ENCODE assay signal across 15 mouse cellular contexts in the genomic region with DNA sequence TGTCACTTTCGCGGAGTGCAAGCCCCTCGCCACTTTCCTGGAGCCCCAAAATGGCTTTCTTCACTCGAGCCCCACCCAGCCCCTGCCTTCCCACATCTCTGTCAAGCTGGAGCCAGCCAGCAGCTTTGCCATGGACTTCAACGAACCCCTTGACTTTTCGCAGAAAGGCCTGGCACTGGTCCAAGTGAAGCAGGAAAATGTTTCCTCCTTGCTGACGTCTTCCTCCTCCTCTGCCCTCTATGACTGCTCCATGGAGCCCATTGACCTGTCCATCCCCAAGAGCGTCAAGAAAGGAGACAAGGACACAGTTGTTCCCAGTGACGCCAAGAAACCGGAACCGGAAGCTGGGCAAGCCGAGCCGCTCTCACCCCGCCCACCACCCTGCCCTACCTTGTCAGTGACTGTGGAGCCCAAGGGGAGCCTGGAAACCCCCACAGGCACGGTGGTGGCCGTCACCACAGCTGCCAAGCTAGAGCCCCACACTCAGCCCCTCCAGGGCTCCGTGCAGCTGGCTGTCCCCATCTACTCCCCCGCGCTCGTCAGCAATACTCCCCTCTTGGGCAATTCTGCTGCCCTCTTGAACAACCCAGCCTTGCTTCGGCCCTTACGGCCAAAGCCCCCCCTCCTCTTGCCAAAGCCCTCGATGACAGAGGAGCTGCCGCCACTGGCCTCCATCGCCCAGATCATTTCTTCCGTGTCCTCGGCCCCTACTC.
DNase-seq lines count a peak whose midpoint lies in the region; ATAC-seq and TF ChIP-seq lines count a peak whose summit lies in the region.
"Had no signal": no experiment of that assay in that cellular context is flagged by ENCODE, and none has a peak within 500 bp of the region (broad histone marks: within the 10 kb centered on the region; RNA-seq: fewer than 3 reads in every experiment).

No protein-coding gene starts in this region.

- TF ChIP-seq CTCF in forebrain, postnatal 0 days (IDR thresholded peaks at IDR 0.05; ENCODE audit: low read depth): no peak
- TF ChIP-seq CTCF in liver, postnatal 0 days (IDR thresholded peaks at IDR 0.05; ENCODE audit: low read depth): no peak

- 67% methylated on average over 27 of the region's 27 CpGs for WGBS in forebrain, postnatal 0 days
- 66% methylated on average over 27 of the region's 27 CpGs for WGBS in forebrain, embryonic 13.5 days
- 58% methylated on average over 24 of the region's 27 CpGs for WGBS in kidney, embryonic 16.5 days
- 71% methylated on average over 27 of the region's 27 CpGs for WGBS in stomach, embryonic 16.5 days
- WGBS in liver, postnatal 0 days (ENCODE audit: insufficient replicate concordance): 75% methylated on average over 27 of the region's 27 CpGs

- H3K9ac ChIP-seq in forebrain, postnatal 0 days: no peak overlapping the region
- no peak overlapping the region for H3K9ac ChIP-seq in forebrain, embryonic 13.5 days
- no peak overlapping the region for H3K9ac ChIP-seq in kidney, embryonic 16.5 days (replicated peaks; ENCODE audit: low read length)
- H3K9ac ChIP-seq in stomach, embryonic 16.5 days (ENCODE audit: low read length): no peak overlapping the region
- H3K9ac ChIP-seq in liver, postnatal 0 days (replicated peaks): no peak overlapping the region

- TF ChIP-seq EP300 in liver, postnatal 0 days (IDR thresholded peaks at IDR 0.05; ENCODE audit: low read depth): no peak

- no peaks in the 10 kb centered on the region for H3K9me3 ChIP-seq in forebrain, postnatal 0 days (ENCODE audit: low read length)
- no peaks in the 10 kb centered on the region for H3K9me3 ChIP-seq in forebrain, embryonic 13.5 days (replicated peaks)
- no peaks in the 10 kb centered on the region for H3K9me3 ChIP-seq in kidney, embryonic 16.5 days (ENCODE audit: low read length)
- no peaks in the 10 kb centered on the region for H3K9me3 ChIP-seq in stomach, embryonic 16.5 days (replicated peaks; ENCODE audit: control insufficient read depth, low read length)
- no peaks in the 10 kb centered on the region for H3K9me3 ChIP-seq in liver, postnatal 0 days (ENCODE audit: low read length)
- H3K9me3 ChIP-seq: megakaryocyte, embryonic 14.5 days had no signal

- no peaks in the 10 kb centered on the region for H3K4me1 ChIP-seq in forebrain, postnatal 0 days (ENCODE audit: insufficient read depth)
- no peaks in the 10 kb centered on the region for H3K4me1 ChIP-seq in forebrain, embryonic 13.5 days
- H3K4me1 ChIP-seq in kidney, embryonic 16.5 days (ENCODE audit: insufficient read depth, low read length): peaks cover 8% of the 10 kb centered on the region
- H3K4me1 ChIP-seq in stomach, embryonic 16.5 days (ENCODE audit: control insufficient read depth, insufficient read depth, low read length): no peaks in the 10 kb centered on the region
- H3K4me1 ChIP-seq in liver, postnatal 0 days (ENCODE audit: insufficient read depth): no peaks in the 10 kb centered on the region

- H3K4me3 ChIP-seq in forebrain, postnatal 0 days (ENCODE audit: low read depth, low read length): no peak overlapping the region
- H3K4me3 ChIP-seq in forebrain, embryonic 13.5 days: no peak overlapping the region
- no peak overlapping the region for H3K4me3 ChIP-seq in kidney, embryonic 16.5 days (ENCODE audit: low read length)
- no peak overlapping the region for H3K4me3 ChIP-seq in stomach, embryonic 16.5 days (replicated peaks; ENCODE audit: low read length)
- H3K4me3 ChIP-seq in liver, postnatal 0 days (ENCODE audit: low read depth, low read length): no peak overlapping the region
- H3K4me3 ChIP-seq: megakaryocyte, embryonic 14.5 days had no signal

- no peak overlapping the region for H3K27ac ChIP-seq in forebrain, postnatal 0 days (ENCODE audit: low read depth, low read length)
- no peak overlapping the region for H3K27ac ChIP-seq in forebrain, embryonic 13.5 days
- no peak overlapping the region for H3K27ac ChIP-seq in kidney, embryonic 16.5 days (ENCODE audit: low read length)
- H3K27ac ChIP-seq in stomach, embryonic 16.5 days (ENCODE audit: low read length): no peak overlapping the region
- H3K27ac ChIP-seq in liver, postnatal 0 days (ENCODE audit: low read depth): no peak overlapping the region

- H3K4me2 ChIP-seq in forebrain, postnatal 0 days (ENCODE audit: low read depth): no peak overlapping the region
- H3K4me2 ChIP-seq in forebrain, embryonic 13.5 days: no peak overlapping the region
- H3K4me2 ChIP-seq in kidney, embryonic 16.5 days (replicated peaks; ENCODE audit: low read depth, low read length): no peak overlapping the region
- H3K4me2 ChIP-seq in stomach, embryonic 16.5 days (ENCODE audit: low read depth, low read length): no peak overlapping the region
- H3K4me2 ChIP-seq in liver, postnatal 0 days (ENCODE audit: low read depth, low read length): no peak overlapping the region

- 0 out of 2 replicates have a peak, but pooled peaks have one; percentile 25 for ATAC-seq in forebrain, postnatal 0 days
- no peak for ATAC-seq in forebrain, embryonic 13.5 days
- peak; percentile 49; the same call in 1 of the 2 replicates for ATAC-seq in kidney, embryonic 16.5 days (ENCODE audit: low FRiP score, low TSS enrichment)
- ATAC-seq in stomach, embryonic 16.5 days (ENCODE audit: insufficient read depth, low FRiP score): peak; percentile 21; the same call in 1 of the 2 replicates
- no peak for ATAC-seq in liver, postnatal 0 days
- ATAC-seq: activated CD4-positive, CD25-positive, alpha-beta regulatory T cell, adult 4 months had no signal

- H3K36me3 ChIP-seq in forebrain, postnatal 0 days (ENCODE audit: insufficient read depth): no peaks in the 10 kb centered on the region; the same call in 1 of the 2 replicates
- peaks cover 11% of the 10 kb centered on the region for H3K36me3 ChIP-seq in forebrain, embryonic 13.5 days (ENCODE audit: poor library complexity, severe bottlenecking)
- peaks cover 69% of the 10 kb centered on the region for H3K36me3 ChIP-seq in kidney, embryonic 16.5 days (ENCODE audit: insufficient read depth, low read length)
- peaks cover 37% of the 10 kb centered on the region for H3K36me3 ChIP-seq in stomach, embryonic 16.5 days (ENCODE audit: control insufficient read depth, insufficient read depth, low read length)
- H3K36me3 ChIP-seq in liver, postnatal 0 days (replicated peaks; ENCODE audit: insufficient read depth, low read length): peaks cover 77% of the 10 kb centered on the region

- H3K27me3 ChIP-seq in forebrain, postnatal 0 days (ENCODE audit: insufficient read depth, low read length): no peaks in the 10 kb centered on the region
- H3K27me3 ChIP-seq in forebrain, embryonic 13.5 days: no peaks in the 10 kb centered on the region
- H3K27me3 ChIP-seq in kidney, embryonic 16.5 days (ENCODE audit: insufficient read depth, low read length): no peaks in the 10 kb centered on the region
- H3K27me3 ChIP-seq in stomach, embryonic 16.5 days (ENCODE audit: control insufficient read depth, insufficient read depth, low read length): no peaks in the 10 kb centered on the region
- H3K27me3 ChIP-seq in liver, postnatal 0 days (ENCODE audit: insufficient read depth, low read length): no peaks in the 10 kb centered on the region
- H3K27me3 ChIP-seq: megakaryocyte, embryonic 14.5 days had no signal

- no peak for DNase-seq in forebrain, postnatal 0 days
- no peak for DNase-seq in kidney, adult 9 months
- peak; percentile 35 for DNase-seq in ZHBTc4 (ENCODE audit: low read depth, low spot score)
- no peak for DNase-seq in left cerebral cortex, adult 8-10 months (ENCODE audit: low spot score in 2 of 2)
- DNase-seq in liver, postnatal 0 days: no peak
- DNase-seq: B cell, adult 2 months; cerebellum, adult 2 months; gastrocnemius, postnatal 14 days; right cerebral cortex, adult 18-20 months; spleen, adult 18-20 months had no signal

Comparison
In these comparisons a context has a peak if more than half of its experiments do, and no peak if none do; other contexts are left out.
1. ATAC-seq: peak in forebrain, postnatal 0 days (single experiment), kidney, embryonic 16.5 days (single experiment) and stomach, embryonic 16.5 days (single experiment); none in forebrain, embryonic 13.5 days (single experiment) and liver, postnatal 0 days (single experiment).